Comparison of ENCODE assay signal across 8 mouse cellular contexts in the genomic region with DNA sequence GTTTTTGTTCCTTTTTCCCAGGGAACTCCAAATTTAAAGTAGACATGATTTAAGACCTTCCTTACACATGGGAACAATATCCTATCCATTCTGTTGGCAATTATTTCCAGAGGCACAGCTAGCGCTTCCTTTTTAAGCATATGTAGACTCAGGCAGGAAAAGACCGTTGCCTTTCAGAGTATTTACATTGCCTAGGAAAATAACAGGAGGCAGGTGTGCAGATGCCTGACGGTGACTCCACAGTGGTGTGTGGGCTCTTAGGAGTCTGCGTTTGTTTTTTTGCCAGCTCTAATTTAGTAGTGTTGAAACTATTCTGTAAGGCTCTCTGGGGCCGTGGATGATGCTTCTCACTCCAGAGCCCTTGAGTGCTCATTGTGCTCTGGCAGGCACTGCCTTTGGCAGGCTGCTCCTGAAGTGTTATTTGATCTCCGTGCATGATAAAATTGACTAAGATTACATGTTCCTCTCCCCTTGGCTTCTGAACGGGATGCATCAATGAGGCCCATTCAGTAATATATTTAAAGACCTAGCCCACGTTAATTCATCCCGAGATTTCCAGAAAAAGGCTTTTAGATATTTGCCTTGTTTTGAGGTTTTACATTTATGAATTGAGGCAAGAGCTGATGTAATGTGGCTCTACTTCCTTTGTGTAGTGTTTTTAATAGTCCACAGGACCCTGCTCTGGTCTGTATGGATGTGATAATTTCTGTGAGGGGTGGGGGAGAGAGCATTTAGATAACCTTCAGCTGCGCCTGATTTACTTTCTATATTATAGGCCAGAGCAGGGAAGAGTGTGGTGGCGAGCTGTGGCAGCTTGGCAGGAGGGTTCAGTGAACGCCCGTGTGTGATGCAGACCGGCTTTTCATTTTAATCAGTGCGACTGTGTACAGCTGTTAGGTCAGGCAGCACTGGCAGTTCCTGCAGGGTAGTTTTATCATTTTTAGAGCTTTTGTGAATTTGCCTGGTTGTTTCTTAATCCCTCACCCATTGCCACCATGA.
DNase-seq lines count a peak whose midpoint lies in the region; ATAC-seq and TF ChIP-seq lines count a peak whose summit lies in the region.

No protein-coding gene starts in this region.

- 2% methylated on average over 15 of the region's 15 CpGs for WGBS in forebrain, embryonic 12.5 days
- WGBS in liver, embryonic 13.5 days (ENCODE audit: insufficient replicate concordance), result 8% methylated on average over 15 of the region's 15 CpGs

- H3K4me2 ChIP-seq in forebrain, embryonic 12.5 days, result peak overlapping the region; percentile 87
- H3K4me2 ChIP-seq in liver, embryonic 13.5 days, result peak overlapping the region; percentile 95

- no peaks in the 10 kb centered on the region for H3K9me3 ChIP-seq in forebrain, embryonic 12.5 days
- no peaks in the 10 kb centered on the region for H3K9me3 ChIP-seq in liver, embryonic 13.5 days (replicated peaks)

- H3K27me3 ChIP-seq in forebrain, embryonic 12.5 days, result no peaks in the 10 kb centered on the region
- H3K27me3 ChIP-seq in liver, embryonic 13.5 days, result no peaks in the 10 kb centered on the region

- H3K4me3 ChIP-seq in layer of hippocampus, adult 2 months, result peak overlapping the region; percentile 5; the same call in 1 of the 2 replicates
- H3K4me3 ChIP-seq in forebrain, embryonic 12.5 days (replicated peaks), result peak overlapping the region; percentile 53
- peak overlapping the region; percentile 70 for H3K4me3 ChIP-seq in liver, embryonic 13.5 days (replicated peaks)

- peak overlapping the region; percentile 13; the same call in 1 of the 2 replicates for H3K9ac ChIP-seq in forebrain, embryonic 12.5 days
- H3K9ac ChIP-seq in liver, embryonic 13.5 days, result peak overlapping the region; percentile 80; the same call in 1 of the 2 replicates

- H3K4me1 ChIP-seq in forebrain, embryonic 12.5 days, result peaks cover 72% of the 10 kb centered on the region
- H3K4me1 ChIP-seq in liver, embryonic 13.5 days (replicated peaks), result peaks cover 67% of the 10 kb centered on the region

- H3K27ac ChIP-seq in layer of hippocampus, adult 2 months, result peak overlapping the region; percentile 65
- peak overlapping the region; percentile 94 for H3K27ac ChIP-seq in forebrain, embryonic 12.5 days
- peak overlapping the region; percentile 45; the same call in 1 of the 2 replicates for H3K27ac ChIP-seq in liver, embryonic 13.5 days

- no peak for DNase-seq in layer of hippocampus, adult 2 months (ENCODE audit: low spot score in 2 of 2)
- DNase-seq in layer of hippocampus, adult 8-10 months (ENCODE audit: low spot score in 2 of 2), result no peak
- peak; percentile 70 for DNase-seq in adrenal gland, postnatal 14 days
- DNase-seq in heart, postnatal 36 days, result peak; percentile 31 to 34
- DNase-seq in liver, embryonic 13.5 days, result no peak
- peak; percentile 36 for DNase-seq in naive thymus-derived CD4-positive, alpha-beta T cell, adult 2 months (ENCODE audit: low read depth)

- TF ChIP-seq CTCF in layer of hippocampus, adult 2 months (conservative IDR thresholded peaks at IDR 0.05), result no peak

- intact Hi-C loops in heart, postnatal 36 days (cut with DNase I), result loop anchor here (2.0 to 5.0 kb wide), 2 partner anchors 29 to 194 kb away; no protein-coding TSS in a partner anchor

- H3K36me3 ChIP-seq in forebrain, embryonic 12.5 days (replicated peaks), result no peaks in the 10 kb centered on the region
- no peaks in the 10 kb centered on the region for H3K36me3 ChIP-seq in liver, embryonic 13.5 days

- peak; percentile 75 for ATAC-seq in forebrain, embryonic 12.5 days (ENCODE audit: low FRiP score)
- ATAC-seq in liver, embryonic 13.5 days (ENCODE audit: low read depth), result peak; percentile 70
- no peak for ATAC-seq in inflammation-experienced regulatory T-cells, adult 6 months

Comparison
In these comparisons a context has a peak if more than half of its experiments do, and no peak if none do; other contexts are left out.
1. DNase-seq: peak in adrenal gland, postnatal 14 days (single experiment), heart, postnatal 36 days (2 of 2) and naive thymus-derived CD4-positive, alpha-beta T cell, adult 2 months (single experiment); none in layer of hippocampus, adult 2 months (0 of 2), layer of hippocampus, adult 8-10 months (0 of 2) and liver, embryonic 13.5 days (single experiment).
2. H3K4me3 ChIP-seq: peak in every context shown above with its lines; median percentile 70 in liver, embryonic 13.5 days; 53 in forebrain, embryonic 12.5 days; 5 in layer of hippocampus, adult 2 months.
3. Peak in every context shown above with its lines, with median percentiles within 50 percentile points of each other: H3K27ac ChIP-seq.